Mouse (Mus musculus): Measurements from ENCODE around the gene Plpp7. TPM values are rescaled to one million over a fixed set of nuclear protein-coding genes. Genes with fewer than 3 reads are reported as not detected.

Gene Plpp7
- 100 to 1,000 TPM; 105 to 121 TPM for total RNA-seq (2021)
- long read RNA-seq, experiment 1, transcript Plpp7-201 (2 exons, 1,947 nt), result major isoform, 155 of 165 reads
- long read RNA-seq, experiment 1, partial matches to known transcripts, result 9 of 165 reads
- long read RNA-seq, experiment 1, other reads (novel, unspliced or antisense), result 0 of 165 reads
- long read RNA-seq, experiment 2, transcript Plpp7-201 (2 exons, 1,947 nt), result major isoform, 82 of 89 reads
- long read RNA-seq, experiment 2, partial matches to known transcripts, result 0 of 89 reads
- long read RNA-seq, experiment 2, other reads (novel, unspliced or antisense), result 6 of 89 reads

DNA sequence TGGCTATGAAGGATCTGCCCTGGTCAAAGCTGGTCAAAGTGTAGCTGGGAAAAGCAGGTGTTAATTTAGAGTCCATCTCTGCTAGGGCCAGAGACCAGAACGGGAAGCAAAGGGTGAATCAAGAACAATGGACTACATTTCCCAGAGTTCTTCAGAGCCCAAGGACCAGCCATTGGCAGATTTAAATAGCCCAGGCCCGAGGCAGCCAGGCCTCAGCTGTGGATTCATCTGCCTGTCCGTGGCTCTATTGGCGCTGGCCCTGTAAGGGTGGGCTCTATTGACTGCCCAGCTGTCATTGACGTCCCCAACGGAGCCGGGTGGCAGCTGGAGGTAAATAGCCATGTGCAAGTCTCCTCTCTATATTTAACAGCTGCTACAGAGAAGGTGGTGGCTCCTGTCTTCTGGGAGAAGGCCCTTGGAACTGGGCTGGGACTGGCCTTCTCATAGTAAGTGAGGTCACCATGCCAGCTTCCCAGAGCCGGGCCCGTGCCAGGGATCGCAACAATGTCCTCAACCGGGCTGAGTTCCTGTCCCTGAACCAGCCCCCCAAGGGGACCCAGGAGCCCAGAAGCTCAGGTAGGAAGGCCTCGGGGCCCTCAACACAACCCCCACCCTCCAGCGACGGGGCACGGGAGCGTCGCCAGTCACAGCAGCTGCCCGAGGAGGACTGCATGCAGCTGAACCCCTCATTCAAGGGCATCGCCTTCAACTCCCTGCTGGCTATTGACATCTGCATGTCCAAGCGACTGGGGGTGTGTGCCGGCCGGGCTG, at the start of gene Plpp7:
TSS of gene Plpp7 (plus strand) at position 178 of the 771 bp plus-strand sequence.
- peak; percentile 87 for DNase-seq (ENCODE audit: low spot score)

- DNase-seq (ENCODE audit: low spot score), result no peak
These were observed 49.3 kb upstream of the Plpp7 start for GRCm38 (mm10) chr2:32046009-32046408.

DNA sequence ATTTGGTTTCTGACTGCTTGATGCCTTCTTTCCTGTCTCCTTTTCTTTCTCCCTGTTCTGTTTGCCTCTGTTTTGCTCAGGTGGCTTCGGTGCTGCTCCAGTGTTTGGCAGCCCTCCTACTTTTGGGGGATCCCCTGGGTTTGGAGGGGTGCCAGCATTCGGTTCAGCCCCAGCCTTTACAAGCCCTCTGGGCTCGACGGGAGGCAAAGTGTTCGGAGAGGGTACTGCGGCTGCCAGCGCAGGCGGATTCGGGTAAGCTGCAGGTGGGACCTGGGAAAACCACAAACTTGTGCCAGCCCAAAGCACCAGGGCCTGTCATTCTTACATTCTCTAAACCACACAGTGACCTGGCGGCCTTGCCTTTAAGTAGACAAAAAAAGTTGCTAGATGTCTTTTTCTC, 48.0 kb upstream of the Plpp7 start:
- no peak for DNase-seq (ENCODE audit: low spot score)

GRCm38 (mm10) chr2:32051791-32052190, 43.5 kb upstream of the Plpp7 start:
- DNase-seq (ENCODE audit: low spot score), result no peak

DNA sequence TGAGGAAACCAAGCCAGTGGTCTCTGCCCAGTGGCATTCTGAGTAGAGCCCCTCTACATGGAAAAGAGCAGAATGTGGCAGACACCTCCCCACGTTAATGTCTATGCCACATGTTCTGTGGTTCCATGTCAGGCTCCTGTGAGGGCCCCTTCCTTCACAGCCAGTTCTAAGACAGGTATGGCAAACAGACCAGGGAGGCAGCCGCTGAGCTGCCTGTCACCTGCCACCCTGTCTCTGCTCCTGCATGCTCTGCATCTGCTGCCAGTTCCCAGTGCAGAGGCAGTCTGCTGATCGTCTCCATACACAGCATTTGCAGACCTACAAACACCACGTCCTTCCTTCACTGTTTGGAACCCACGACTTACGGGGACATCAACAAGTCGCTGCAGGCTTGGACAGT, 42.9 kb upstream of the Plpp7 start:
- no peak for DNase-seq (ENCODE audit: low spot score)

DNA sequence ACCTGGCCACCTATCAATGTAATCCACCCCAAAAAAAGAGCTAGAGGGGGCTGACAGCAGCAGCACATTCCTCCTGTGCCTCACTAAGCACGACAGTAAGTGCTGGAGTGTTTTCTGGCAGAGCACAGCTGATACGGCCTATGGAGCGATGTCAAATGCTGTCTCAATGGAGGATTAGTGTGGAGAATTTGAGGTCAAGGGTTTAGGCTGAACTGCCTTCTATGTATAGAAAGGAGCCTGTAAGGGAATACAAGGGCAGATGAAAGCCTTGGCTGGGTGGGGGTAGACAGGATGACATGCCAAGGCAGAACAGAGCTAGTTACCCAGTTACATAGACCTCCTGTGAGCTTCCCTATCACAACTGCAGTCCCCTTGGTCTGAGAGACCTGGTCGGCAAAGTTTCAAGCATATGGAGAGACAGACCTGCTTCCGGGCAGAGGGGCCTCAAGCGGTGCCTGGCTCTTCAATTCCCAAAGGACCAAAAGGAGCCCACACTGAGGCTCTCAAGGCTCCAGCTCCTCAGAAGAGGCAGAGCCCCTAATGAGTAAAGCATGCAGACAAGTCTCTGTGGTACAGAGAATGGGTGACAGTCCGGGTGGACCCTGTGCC, 39.9 kb upstream of the Plpp7 start:
- DNase-seq (ENCODE audit: low spot score), result no peak

DNA sequence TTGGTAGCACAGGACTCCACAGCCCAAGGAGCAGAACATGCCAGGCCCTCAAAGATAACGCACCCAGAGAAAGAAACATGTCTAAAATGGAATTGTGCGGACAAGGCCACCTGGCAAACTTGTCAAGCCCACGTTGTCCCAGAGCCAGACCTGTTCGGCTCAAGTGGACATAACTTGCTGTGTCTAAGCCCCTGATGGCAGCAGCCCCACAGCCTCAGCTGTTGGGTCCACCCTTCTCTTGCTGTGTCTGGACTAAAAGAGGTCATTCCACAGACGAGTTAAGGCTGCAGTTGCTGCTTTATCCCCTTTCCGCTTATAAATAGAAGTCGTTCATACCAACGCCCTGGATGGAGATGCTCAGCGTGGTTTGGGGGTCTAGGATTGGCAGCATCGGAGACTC, 38.8 kb upstream of the Plpp7 start:
- no peak for DNase-seq (ENCODE audit: low spot score)

DNA sequence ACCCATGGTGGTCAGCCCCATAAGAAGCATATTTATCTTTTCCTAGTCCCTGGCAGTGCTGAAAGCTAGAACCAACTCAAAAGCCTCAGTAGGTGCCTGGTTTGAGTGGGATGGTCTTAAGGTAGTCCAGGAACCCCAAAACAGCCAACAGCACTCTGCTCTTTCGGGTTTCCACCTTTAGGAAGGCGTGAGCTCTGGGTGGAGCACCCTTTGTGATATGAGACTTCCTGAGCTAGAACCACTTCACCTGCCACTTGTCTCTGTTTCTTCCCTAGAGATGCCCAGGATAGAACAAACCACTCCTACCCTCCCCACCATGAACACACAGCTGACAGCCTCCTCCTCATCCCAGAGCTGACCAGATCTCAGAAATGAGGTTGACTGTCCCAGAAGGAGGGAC, 38.0 kb upstream of the Plpp7 start:
- no peak for DNase-seq (ENCODE audit: low spot score)

- DNase-seq (ENCODE audit: low spot score), result no peak
These were observed 37.5 kb upstream of the Plpp7 start for GRCm38 (mm10) chr2:32057794-32058193.

DNA sequence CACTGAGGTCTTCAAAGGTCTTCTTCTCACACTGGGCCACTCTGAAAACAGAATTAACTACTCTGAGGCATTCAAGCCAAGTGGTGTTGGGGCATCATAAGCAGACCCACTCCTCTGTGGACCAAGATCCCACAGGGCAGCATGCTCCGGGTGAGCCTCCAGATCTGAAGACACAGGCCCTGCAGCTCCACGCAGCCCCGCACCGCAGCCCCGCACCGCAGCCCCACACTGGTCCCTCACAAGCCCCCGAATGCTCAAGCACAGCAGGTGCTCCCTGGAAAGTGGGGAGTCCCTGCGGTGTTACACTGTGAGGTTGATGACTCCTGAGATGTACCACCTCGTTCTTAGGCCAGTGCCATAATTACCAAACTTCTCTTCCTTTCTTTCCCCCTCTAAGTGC, 37.1 kb upstream of the Plpp7 start:
- no peak for DNase-seq (ENCODE audit: low spot score)

GRCm38 (mm10) chr2:32058716-32059115, 36.6 kb upstream of the Plpp7 start:
- DNase-seq (ENCODE audit: low spot score), result no peak

DNA sequence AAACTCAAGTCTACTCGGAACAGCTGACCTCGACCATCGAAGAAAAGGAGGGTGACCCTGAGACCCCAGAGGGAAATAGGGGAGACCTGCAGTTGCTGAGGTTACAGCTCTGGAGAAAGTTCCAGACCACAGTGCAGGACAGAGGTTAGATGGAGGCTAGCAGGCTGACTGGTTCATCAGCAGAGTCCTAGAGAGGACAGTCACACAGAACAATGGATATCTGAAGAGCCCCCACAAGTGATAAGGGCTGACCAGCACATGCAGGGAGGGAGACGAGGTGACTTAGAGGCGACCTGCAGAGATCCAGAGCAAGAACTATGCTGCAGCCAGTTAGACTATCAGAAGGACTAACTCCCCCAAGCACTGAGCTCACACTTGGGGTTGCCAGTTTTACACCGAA, 35.7 kb upstream of the Plpp7 start:
- no peak for DNase-seq (ENCODE audit: low spot score)

- DNase-seq (ENCODE audit: low spot score), result no peak
These were observed 35.0 kb upstream of the Plpp7 start for GRCm38 (mm10) chr2:32060228-32060805.

GRCm38 (mm10) chr2:32061189-32061588, 34.1 kb upstream of the Plpp7 start:
- DNase-seq (ENCODE audit: low spot score), result no peak

- no peak for DNase-seq (ENCODE audit: low spot score)
These were observed 33.4 kb upstream of the Plpp7 start for GRCm38 (mm10) chr2:32061722-32062505.

- no peak for DNase-seq (ENCODE audit: low spot score)
These were observed 32.5 kb upstream of the Plpp7 start for GRCm38 (mm10) chr2:32062626-32063410.

GRCm38 (mm10) chr2:32063451-32064151, 31.7 kb upstream of the Plpp7 start:
- DNase-seq (ENCODE audit: low spot score), result no peak

DNA sequence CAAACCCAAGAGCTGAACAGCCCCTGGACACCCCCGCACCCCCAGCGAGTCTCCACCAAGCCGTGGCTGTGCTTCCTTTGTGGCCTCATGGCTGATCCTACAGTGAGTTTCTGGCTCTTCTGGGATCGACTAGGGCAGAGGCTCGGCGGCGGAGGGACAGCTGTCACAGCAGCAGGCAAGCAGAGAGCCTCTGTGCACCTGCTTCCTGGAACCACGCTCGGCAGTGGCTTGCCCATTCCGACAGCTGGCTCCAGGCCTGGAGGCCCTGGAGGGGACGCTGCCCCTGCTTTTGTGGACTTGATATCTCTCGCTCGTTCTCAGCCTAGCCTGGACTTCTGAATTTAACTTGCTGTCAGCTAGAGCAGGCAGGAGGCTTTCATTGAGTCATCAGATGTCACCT, 30.4 kb upstream of the Plpp7 start:
- DNase-seq (ENCODE audit: low spot score), result peak; percentile 50

- DNase-seq (ENCODE audit: low spot score), result no peak
These were observed 29.9 kb upstream of the Plpp7 start for GRCm38 (mm10) chr2:32065371-32065791.

DNA sequence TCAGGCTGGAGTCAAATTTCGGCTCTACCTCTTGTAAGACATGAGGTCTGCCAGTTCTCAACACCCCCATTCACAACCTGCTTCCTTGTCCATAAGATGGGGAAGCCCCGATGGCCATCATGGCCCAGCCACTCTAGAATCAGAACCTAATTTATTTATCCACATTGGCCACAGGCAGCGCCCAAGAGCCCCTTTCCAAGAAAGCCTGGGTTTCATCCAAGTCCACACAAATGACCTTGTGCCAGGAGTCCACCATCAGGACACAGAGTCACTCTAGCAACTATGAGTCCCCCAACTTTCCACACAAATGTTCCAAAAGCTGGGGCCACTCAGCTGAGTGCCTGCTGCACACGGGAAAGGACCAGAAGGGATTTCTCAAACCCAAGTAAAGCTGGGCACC, 29.3 kb upstream of the Plpp7 start:
- no peak for DNase-seq (ENCODE audit: low spot score)

Data from gastrocnemius, adult 18-20 months (tissue).